Mouse (Mus musculus) stomach, embryonic 14.5 days (tissue): ENCODE measurements at regions not wholly inside any gene's neighbourhood (a gene's known extent, or its start where the extent isn't known, plus 50 kb on each side); places are given as distances from the start of the nearest gene placed in this dataset.

Source experiments
- ATAC-seq: fragments of 200-750 bp; cut with Nextera tagmentation; 2 replicates; pipeline ENCODE4 v1.8.0; 2017; ENCODE audit warnings: low read depth, moderate TSS enrichment; ENCODE audit not compliant: insufficient number of reproducible peaks, insufficient read depth, low FRiP score
- H3K27ac ChIP-seq: fragments of 300-500 bp; sonication (generic); 2 replicates; pipeline ENCODE4 v1.5.1; 2014; ENCODE audit warnings: mild to moderate bottlenecking, low read length, moderate library complexity, mixed read lengths
- H3K27me3 ChIP-seq: fragments of 300-500 bp; sonication (generic); 2 replicates; pipeline ENCODE4 v1.6.1; 2014; ENCODE audit warnings: low read length, control low read depth, mixed read lengths; ENCODE audit not compliant: control insufficient read depth, insufficient read depth
- H3K36me3 ChIP-seq: fragments of 300-500 bp; sonication (generic); 2 replicates; pipeline ENCODE4 v1.6.1; 2014; ENCODE audit warnings: mild to moderate bottlenecking, control low read depth, low read length, moderate library complexity, mixed read lengths; ENCODE audit not compliant: control insufficient read depth, insufficient read depth
- H3K4me1 ChIP-seq: fragments of 300-500 bp; sonication (generic); 2 replicates; pipeline ENCODE4 v1.6.1; 2014; ENCODE audit warnings: low read length, control low read depth, mixed read lengths; ENCODE audit not compliant: control insufficient read depth, insufficient read depth
- H3K4me2 ChIP-seq: fragments of 300-500 bp; sonication (generic); replicated peaks from 2 replicates; pipeline ENCODE4 v1.6.1; 2014; ENCODE audit warnings: low read depth, low read length, control low read depth
- H3K4me3 ChIP-seq: fragments of 300-500 bp; sonication (generic); 2 replicates; pipeline ENCODE4 v1.5.1; 2014; ENCODE audit warnings: low read depth, low read length, control low read depth
- H3K9ac ChIP-seq: fragments of 300-500 bp; sonication (generic); replicated peaks from 2 replicates; pipeline ENCODE4 v1.6.1; 2014; ENCODE audit warnings: low read depth, mild to moderate bottlenecking, control low read depth, low read length, moderate library complexity, mixed read lengths
- H3K9me3 ChIP-seq: fragments of 300-500 bp; sonication (generic); 2 replicates; pipeline ENCODE4 v1.6.1; 2016; ENCODE audit warnings: low read depth, low read length, control low read depth; ENCODE audit not compliant: control insufficient read depth
- WGBS: fragments of 180-500 bp; shearing (Covaris S2); extraction: QIAGEN DNeasy Blood & Tissue Kit; methylation state at CpG from one replicate; pipeline ENCODE4 v1.1.7; 2014; 5-methylcytosine and 5-hydroxymethylcytosine counted together

GRCm38 (mm10) chr5:77806334-77807157 is 398.7 kb upstream of the Igfbp7 start:
- no peak overlapping the region for H3K4me3 ChIP-seq
- no peaks in the 10 kb centered on the region for H3K27me3 ChIP-seq
- no peaks in the 10 kb centered on the region for H3K36me3 ChIP-seq
- no peak overlapping the region for H3K9ac ChIP-seq
- no peaks in the 10 kb centered on the region for H3K9me3 ChIP-seq
- H3K4me2 ChIP-seq: no peak overlapping the region
- no peak for ATAC-seq
- H3K4me1 ChIP-seq: no peaks in the 10 kb centered on the region
- no peak overlapping the region for H3K27ac ChIP-seq
- WGBS: 71% methylated on average over 9 of the region's 9 CpGs

GRCm38 (mm10) chr5:77805796-77806195 is 398.0 kb upstream of the Igfbp7 start:
- WGBS: 86% methylated on average over 6 of the region's 6 CpGs
- Histone ChIP-seq H3K27ac (no peak overlapping the region), H3K4me1 (no peaks in the 10 kb centered on the region), H3K9me3 (no peaks in the 10 kb centered on the region), H3K36me3 (no peaks in the 10 kb centered on the region), H3K9ac (no peak overlapping the region), H3K4me3 (no peak overlapping the region), H3K4me2 (no peak overlapping the region), H3K27me3 (no peaks in the 10 kb centered on the region)
- no peak for ATAC-seq

GRCm38 (mm10) chr5:77805303-77805702 is 397.5 kb upstream of the Igfbp7 start:
- ATAC-seq: no peak
- 82% methylated on average over 1 of the region's 1 CpGs for WGBS
- H3K36me3 ChIP-seq: no peaks in the 10 kb centered on the region
- no peak overlapping the region for H3K4me3 ChIP-seq
- H3K27ac ChIP-seq: no peak overlapping the region
- H3K4me1 ChIP-seq: no peaks in the 10 kb centered on the region
- H3K4me2 ChIP-seq: no peak overlapping the region
- no peak overlapping the region for H3K9ac ChIP-seq
- no peaks in the 10 kb centered on the region for H3K27me3 ChIP-seq
- no peaks in the 10 kb centered on the region for H3K9me3 ChIP-seq

- Histone ChIP-seq H3K36me3 (no peaks in the 10 kb centered on the region), H3K4me2 (no peak overlapping the region), H3K9ac (no peak overlapping the region), H3K27me3 (no peaks in the 10 kb centered on the region), H3K4me1 (no peaks in the 10 kb centered on the region), H3K27ac (no peak overlapping the region), H3K4me3 (no peak overlapping the region), H3K9me3 (no peaks in the 10 kb centered on the region)
- 67% methylated on average over 9 of the region's 9 CpGs for WGBS
- no peak for ATAC-seq
These were observed 396.3 kb upstream of the Igfbp7 start for GRCm38 (mm10) chr5:77804113-77804512.

- H3K9me3 ChIP-seq: no peaks in the 10 kb centered on the region
- no peaks in the 10 kb centered on the region for H3K4me1 ChIP-seq
- WGBS: 48% methylated on average over 6 of the region's 6 CpGs
- H3K9ac ChIP-seq: no peak overlapping the region
- H3K36me3 ChIP-seq: no peaks in the 10 kb centered on the region
- no peaks in the 10 kb centered on the region for H3K27me3 ChIP-seq
- ATAC-seq: no peak
- H3K4me2 ChIP-seq: no peak overlapping the region
- H3K27ac ChIP-seq: no peak overlapping the region
- H3K4me3 ChIP-seq: no peak overlapping the region
These were observed 395.7 kb upstream of the Igfbp7 start for GRCm38 (mm10) chr5:77803562-77803961.

- WGBS: 76% methylated on average over 3 of the region's 3 CpGs
These were observed 389.1 kb upstream of the Igfbp7 start for GRCm38 (mm10) chr5:77796960-77797359.

GRCm38 (mm10) chr5:77795766-77796165 is 387.9 kb upstream of the Igfbp7 start:
- Histone ChIP-seq H3K9me3 (no peaks in the 10 kb centered on the region), H3K9ac (no peak overlapping the region), H3K27ac (no peak overlapping the region), H3K4me2 (no peak overlapping the region), H3K27me3 (no peaks in the 10 kb centered on the region), H3K4me3 (no peak overlapping the region), H3K4me1 (no peaks in the 10 kb centered on the region), H3K36me3 (no peaks in the 10 kb centered on the region)
- ATAC-seq: no peak
- WGBS: 76% methylated on average over 5 of the region's 5 CpGs

More at GRCm38 (mm10) chr5:77796960-77797359, 389.1 kb upstream of the Igfbp7 start:
- Histone ChIP-seq H3K27ac (no peak overlapping the region), H3K4me1 (no peaks in the 10 kb centered on the region), H3K36me3 (no peaks in the 10 kb centered on the region), H3K4me3 (no peak overlapping the region), H3K4me2 (no peak overlapping the region), H3K9ac (no peak overlapping the region), H3K27me3 (no peaks in the 10 kb centered on the region), H3K9me3 (no peaks in the 10 kb centered on the region)
- ATAC-seq: no peak

- Histone ChIP-seq H3K27ac (no peak overlapping the region), H3K36me3 (no peaks in the 10 kb centered on the region), H3K4me2 (no peak overlapping the region), H3K27me3 (no peaks in the 10 kb centered on the region), H3K4me1 (no peaks in the 10 kb centered on the region), H3K4me3 (no peak overlapping the region), H3K9me3 (no peaks in the 10 kb centered on the region), H3K9ac (no peak overlapping the region)
- WGBS: 64% methylated on average over 2 of the region's 2 CpGs
- no peak for ATAC-seq
These were observed 376.1 kb upstream of the Igfbp7 start for GRCm38 (mm10) chr5:77783953-77784352.
